Mouse (Mus musculus): ENCODE measurements at regions not wholly inside any gene's neighbourhood (a gene's known extent, or its start where the extent isn't known, plus 50 kb on each side); places are given as distances from the start of the nearest gene placed in this dataset.
A peak's percentile ranks its signal among the peaks of the same experiment; 100 is the strongest.

GRCm38 (mm10) chr11:15737621-15738020 is 519.9 kb upstream of the Vstm2a start:
- no peak overlapping the region for H3K9ac ChIP-seq (ENCODE audit: control insufficient read depth, low read depth, low read length, poor library complexity, severe bottlenecking)
- no peaks in the 10 kb centered on the region for H3K9me3 ChIP-seq (replicated peaks; ENCODE audit: insufficient read depth, low read length)
- no peak for DNase-seq (ENCODE audit: low read depth, low spot score)
- peaks cover 0 to 6% of the 10 kb centered on the region in 2 experiments; a peak in 1 of 4 replicates for H3K4me1 ChIP-seq (ENCODE audit: control insufficient read depth in 1 of 2, insufficient read depth in 2 of 2, low read length in 2 of 2)
- H3K79me2 ChIP-seq (ENCODE audit: control insufficient read depth, insufficient read depth, low read length, poor library complexity) = no peaks in the 10 kb centered on the region
- H3K36me3 ChIP-seq (ENCODE audit: control insufficient read depth in 1 of 2, insufficient read depth in 2 of 2, low read length in 2 of 2) = no peaks in the 10 kb centered on the region
- H3K27ac ChIP-seq (ENCODE audit: control insufficient read depth, low read depth, low read length) = no peak overlapping the region
- no peak overlapping the region for H3K4me3 ChIP-seq (ENCODE audit: control insufficient read depth in 1 of 2, insufficient read depth in 1 of 2, low read depth in 2 of 2, low read length in 2 of 2)
- H3K27me3 ChIP-seq (ENCODE audit: control insufficient read depth in 1 of 2, insufficient read depth in 2 of 2, low read length in 2 of 2) = no peaks in the 10 kb centered on the region
- TF ChIP-seq GATA1 (IDR thresholded peaks at IDR 0.05; ENCODE audit: low read depth, low read length) (peak; percentile 62), ETS1 (IDR thresholded peaks at IDR 0.05; ENCODE audit: low read depth, low read length) (0 out of 2 replicates have a peak, but pooled peaks have one; percentile 12), ZNF384 (IDR thresholded peaks at IDR 0.05; ENCODE audit: low read depth, low read length) (peak; percentile 56; the same call in 1 of the 2 replicates), SIN3A (IDR thresholded peaks at IDR 0.05; ENCODE audit: low read length) (no peak), ZKSCAN1 (IDR thresholded peaks at IDR 0.05; ENCODE audit: low read depth, low read length) (no peak), EP300 (IDR thresholded peaks at IDR 0.05; ENCODE audit: low read depth in 1 of 2, low read length in 2 of 2) (peak; percentile 30 to 50; a peak in 2 of 4 replicates), POLR2AphosphoS2 (IDR thresholded peaks at IDR 0.05; ENCODE audit: low read length) (no peak)

- H3K4me3 ChIP-seq (ENCODE audit: control insufficient read depth in 1 of 2, insufficient read depth in 1 of 2, low read depth in 2 of 2, low read length in 2 of 2) = no peak overlapping the region
- H3K9ac ChIP-seq (ENCODE audit: control insufficient read depth, low read depth, low read length, poor library complexity, severe bottlenecking) = no peak overlapping the region
- no peaks in the 10 kb centered on the region for H3K79me2 ChIP-seq (ENCODE audit: control insufficient read depth, insufficient read depth, low read length, poor library complexity)
- TF ChIP-seq POLR2AphosphoS2 (IDR thresholded peaks at IDR 0.05; ENCODE audit: low read length) (no peak), MYC (IDR thresholded peaks at IDR 0.05; ENCODE audit: low read depth, low read length) (no peak), ZKSCAN1 (IDR thresholded peaks at IDR 0.05; ENCODE audit: low read depth, low read length) (no peak), MAZ (IDR thresholded peaks at IDR 0.05; ENCODE audit: low read depth, low read length) (no peak), SMC3 (IDR thresholded peaks at IDR 0.05; ENCODE audit: low read depth, low read length) (no peak), MEF2A (IDR thresholded peaks at IDR 0.05; ENCODE audit: extremely low read depth, insufficient replicate concordance, low read depth, low read length, poor library complexity, severe bottlenecking) (0 out of 2 replicates have a peak, but pooled peaks have one; percentile 11), CHD1 (IDR thresholded peaks at IDR 0.05; ENCODE audit: low read depth, low read length) (no peak), TAL1 (IDR thresholded peaks at IDR 0.05; ENCODE audit: low read length) (no peak), BHLHE40 (IDR thresholded peaks at IDR 0.05; ENCODE audit: borderline replicate concordance, low read depth, low read length) (peak; percentile 52; the same call in 1 of the 2 replicates), MXI1 (IDR thresholded peaks at IDR 0.05; ENCODE audit: low read depth, low read length) (no peak), ZC3H11A (IDR thresholded peaks at IDR 0.05; ENCODE audit: low read depth, low read length) (no peak), UBTF (IDR thresholded peaks at IDR 0.05; ENCODE audit: borderline replicate concordance, insufficient read depth, low read depth, low read length) (no peak), EP300 (IDR thresholded peaks at IDR 0.05; ENCODE audit: low read depth in 1 of 2, low read length in 2 of 2) (peak; percentile 54 to 87; a peak in 3 of 4 replicates), ZNF384 (IDR thresholded peaks at IDR 0.05; ENCODE audit: low read depth, low read length) (no peak), ETS1 (IDR thresholded peaks at IDR 0.05; ENCODE audit: low read depth, low read length) (peak; percentile 74; the same call in 1 of the 2 replicates), RCOR1 (IDR thresholded peaks at IDR 0.05; ENCODE audit: low read depth, low read length) (peak; percentile 71; the same call in 1 of the 2 replicates), GATA1 (IDR thresholded peaks at IDR 0.05; ENCODE audit: low read depth, low read length) (0 out of 2 replicates have a peak, but pooled peaks have one; percentile 18), KAT2A (conservative IDR thresholded peaks at IDR 0.05; ENCODE audit: low read depth, low read length) (no peak), MAX (IDR thresholded peaks at IDR 0.05; ENCODE audit: low read length) (no peak), E2F4 (IDR thresholded peaks at IDR 0.05; ENCODE audit: borderline replicate concordance, low read depth, low read length) (no peak), TCF12 (IDR thresholded peaks at IDR 0.05; ENCODE audit: low read depth, low read length) (peak; percentile 85; the same call in 1 of the 2 replicates), POLR2A (IDR thresholded peaks at IDR 0.05; ENCODE audit: control insufficient read depth in 1 of 2, insufficient read depth in 1 of 2, low read depth in 1 of 2, low read length in 2 of 2, poor library complexity in 1 of 2) (no peak)
- peaks cover 0 to 3% of the 10 kb centered on the region in 2 experiments; a peak in 2 of 4 replicates for H3K36me3 ChIP-seq (ENCODE audit: control insufficient read depth in 1 of 2, insufficient read depth in 2 of 2, low read length in 2 of 2)
- H3K4me1 ChIP-seq (ENCODE audit: control insufficient read depth in 1 of 2, insufficient read depth in 2 of 2, low read length in 2 of 2) = no peaks in the 10 kb centered on the region; a peak in 1 of 4 replicates
- DNase-seq (ENCODE audit: low read depth, low spot score) = no peak
- no peaks in the 10 kb centered on the region for H3K9me3 ChIP-seq (replicated peaks; ENCODE audit: insufficient read depth, low read length)
- H3K27me3 ChIP-seq (ENCODE audit: control insufficient read depth in 1 of 2, insufficient read depth in 2 of 2, low read length in 2 of 2) = no peaks in the 10 kb centered on the region
- no peak overlapping the region for H3K27ac ChIP-seq (ENCODE audit: control insufficient read depth, low read depth, low read length)
These were observed 501.5 kb upstream of the Vstm2a start for GRCm38 (mm10) chr11:15756006-15756405.
